Mouse (Mus musculus): ENCODE data around the gene Ccdc120. TPM values are rescaled to one million over a fixed set of nuclear protein-coding genes. Genes with fewer than 3 reads are reported as not detected.

The Ccdc120 gene
- 6.6 and 8.2 TPM in 2 replicates for polyA plus RNA-seq (2016; fragmentation: Nextera tagmentation; extraction: Ambion mirVana)

DNA sequence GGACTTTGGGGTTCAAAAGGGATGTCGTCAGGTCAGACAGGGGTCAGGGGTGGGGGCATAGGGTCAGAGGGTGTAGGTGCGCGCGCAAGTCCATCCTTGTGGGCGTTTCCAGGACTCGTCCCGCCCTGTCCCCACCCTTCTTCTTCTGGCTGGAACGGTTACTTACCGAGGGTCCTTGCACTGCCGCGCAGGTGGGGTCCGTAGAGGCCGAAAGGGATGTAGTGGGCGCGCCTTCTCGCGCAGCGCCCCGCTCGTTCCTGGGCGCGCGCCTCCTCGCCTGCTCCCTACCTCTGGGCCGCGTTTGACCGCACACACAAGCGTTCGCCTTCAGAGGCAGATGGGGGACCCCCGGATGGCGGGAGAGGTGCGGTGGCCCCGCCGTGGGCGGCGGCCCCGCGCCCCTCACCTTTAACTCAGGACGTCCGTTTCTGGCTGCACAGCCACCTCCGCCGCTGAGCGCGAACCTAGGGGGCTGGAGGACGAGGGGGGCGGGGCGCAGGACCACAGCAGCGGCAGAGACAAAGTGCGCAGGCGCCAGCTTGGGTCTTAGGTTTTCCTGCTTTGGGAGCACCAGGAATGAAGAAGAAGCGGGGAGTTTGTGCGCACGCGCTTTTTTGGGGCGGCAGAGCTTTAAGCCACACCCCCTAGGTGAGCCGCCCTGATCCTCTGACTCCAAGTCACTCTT is at the start of gene Ccdc120:
Gene Ccdc120, minus strand, starts transcription at position 474 of the 685 bp plus-strand sequence.
- H3K9ac ChIP-seq, result peak within 1 kb of the TSS; percentile 67
- no peaks in the 10 kb centered on the region for H3K27me3 ChIP-seq (replicated peaks)
- peak within 1 kb of the TSS; percentile 71 for H3K4me2 ChIP-seq
- ATAC-seq (ENCODE audit: insufficient number of reproducible peaks, low FRiP score), result peak; percentile 55; the same call in 1 of the 2 replicates
- H3K27ac ChIP-seq (ENCODE audit: poor library complexity, severe bottlenecking), result no peak within 1 kb of the TSS
- H3K9me3 ChIP-seq (replicated peaks), result no peaks in the 10 kb centered on the region
- no peaks in the 10 kb centered on the region for H3K36me3 ChIP-seq
- WGBS, result 10% methylated on average over 40 of the region's 56 CpGs
- peak within 1 kb of the TSS; percentile 60 for H3K4me3 ChIP-seq
- 0 out of 2 replicates have a peak, but pooled peaks cover 4% of the 10 kb centered on the region for H3K4me1 ChIP-seq (replicated peaks)

DNA sequence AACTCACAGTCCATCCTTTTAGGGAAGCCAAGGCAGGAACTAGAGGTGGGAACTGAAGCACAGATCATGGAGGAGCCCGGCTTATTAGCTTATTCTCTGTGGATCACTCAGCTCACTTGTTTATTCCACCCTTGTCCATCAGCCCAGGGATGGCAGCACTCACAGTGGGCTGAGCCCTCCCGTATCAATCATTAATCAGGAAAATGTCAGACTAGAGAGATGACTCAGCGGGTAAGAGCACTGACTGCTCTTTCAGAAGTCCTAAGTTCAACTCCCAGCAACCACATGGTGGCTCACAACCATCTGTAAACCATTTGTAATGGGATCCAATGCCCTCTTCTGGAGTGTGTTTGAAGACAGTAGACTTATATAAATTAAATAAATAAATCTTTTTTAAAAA is 46.6 kb upstream of the Ccdc120 start:
- peaks cover 26% of the 10 kb centered on the region; the same call in 1 of the 2 replicates for H3K36me3 ChIP-seq
- H3K9me3 ChIP-seq (replicated peaks), result no peaks in the 10 kb centered on the region
- H3K9ac ChIP-seq, result no peak overlapping the region
- no peak overlapping the region for H3K4me3 ChIP-seq
- no peak for ATAC-seq (ENCODE audit: insufficient number of reproducible peaks, low FRiP score)
- WGBS, result 76% methylated on average over 3 of the region's 3 CpGs
- no peak overlapping the region for H3K27ac ChIP-seq (ENCODE audit: poor library complexity, severe bottlenecking)
- H3K4me2 ChIP-seq, result no peak overlapping the region
- H3K4me1 ChIP-seq (replicated peaks), result no peaks in the 10 kb centered on the region
- H3K27me3 ChIP-seq (replicated peaks), result no peaks in the 10 kb centered on the region

DNA sequence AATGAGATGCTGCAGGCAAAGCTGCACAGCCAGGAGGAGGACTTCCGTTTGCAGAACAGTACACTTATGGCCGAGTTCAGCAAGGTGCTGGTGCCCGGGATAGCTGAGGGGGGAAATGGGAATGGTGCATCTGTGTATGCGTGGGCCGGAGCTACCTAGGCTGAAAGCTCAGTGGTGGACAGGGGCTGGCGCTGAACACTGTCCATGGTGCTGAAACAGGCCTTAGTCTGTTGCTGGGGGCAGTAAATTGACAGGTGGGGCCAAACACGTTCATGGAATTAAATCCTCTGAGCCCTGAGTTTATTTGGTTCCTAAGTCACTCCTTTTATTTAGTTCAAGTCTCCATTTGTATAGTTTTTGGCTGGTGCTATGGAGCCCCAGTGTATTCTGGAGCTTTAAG is 44.3 kb upstream of the Ccdc120 start:
- ATAC-seq (ENCODE audit: insufficient number of reproducible peaks, low FRiP score), result no peak
- no peak overlapping the region for H3K9ac ChIP-seq
- 21% methylated on average over 7 of the region's 7 CpGs for WGBS

DNA sequence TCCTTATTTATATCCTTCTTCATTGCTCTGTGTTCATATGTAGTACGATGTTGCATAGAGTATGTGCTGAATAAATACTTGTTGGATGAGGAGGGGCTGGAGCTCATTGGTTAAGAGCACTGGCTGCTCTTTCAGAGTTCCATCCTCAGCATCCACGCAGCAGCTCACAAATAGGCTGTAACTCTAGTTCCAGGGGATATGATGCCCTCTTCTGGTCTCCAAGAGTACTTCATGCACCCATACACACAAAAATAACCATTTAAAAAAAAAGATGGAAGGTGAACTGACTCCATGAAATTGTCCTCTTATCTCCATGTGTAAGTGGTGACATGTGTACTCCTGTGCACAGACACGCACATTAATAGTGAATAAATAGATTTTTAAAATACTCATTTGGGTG is 42.7 kb upstream of the Ccdc120 start:
- H3K27me3 ChIP-seq (replicated peaks), result no peaks in the 10 kb centered on the region
- ATAC-seq (ENCODE audit: insufficient number of reproducible peaks, low FRiP score), result no peak

More for the DNA sequence above, 44.3 kb upstream of the Ccdc120 start:
- Histone ChIP-seq H3K4me2 (no peak overlapping the region), H3K36me3 (peaks cover 14% of the 10 kb centered on the region; the same call in 1 of the 2 replicates), H3K27me3 (replicated peaks) (no peaks in the 10 kb centered on the region), H3K27ac (ENCODE audit: poor library complexity, severe bottlenecking) (no peak overlapping the region), H3K4me3 (no peak overlapping the region), H3K4me1 (replicated peaks) (0 out of 2 replicates have a peak, but pooled peaks cover 6% of the 10 kb centered on the region), H3K9me3 (replicated peaks) (no peaks in the 10 kb centered on the region)

DNA sequence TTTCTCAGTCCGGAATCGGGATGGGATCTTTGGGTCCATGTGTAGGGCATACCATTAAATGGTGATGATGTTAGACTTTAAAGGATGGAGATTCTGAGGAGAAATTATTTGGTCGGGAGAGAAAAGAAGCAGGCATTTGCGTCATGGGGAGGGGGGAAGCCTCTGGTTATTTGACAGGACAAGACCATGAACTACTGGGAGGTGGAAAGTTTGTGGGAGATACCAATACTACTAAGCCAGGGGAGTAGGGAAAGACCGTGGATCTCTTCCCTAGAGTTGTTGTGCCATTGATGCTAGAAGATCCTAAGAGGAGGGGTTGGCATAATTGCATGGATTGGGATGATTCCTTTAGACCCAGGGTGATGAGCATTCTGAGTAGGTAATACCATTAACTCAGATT is 39.6 kb upstream of the Ccdc120 start:
- Histone ChIP-seq H3K9me3 (replicated peaks) (no peaks in the 10 kb centered on the region), H3K27ac (ENCODE audit: poor library complexity, severe bottlenecking) (no peak overlapping the region), H3K9ac (peak overlapping the region; percentile 69), H3K36me3 (0 out of 2 replicates have a peak, but pooled peaks cover 4% of the 10 kb centered on the region), H3K27me3 (replicated peaks) (no peaks in the 10 kb centered on the region), H3K4me2 (peak overlapping the region; percentile 69), H3K4me3 (peak overlapping the region; percentile 58), H3K4me1 (replicated peaks) (0 out of 2 replicates have a peak, but pooled peaks cover 6% of the 10 kb centered on the region)
- ATAC-seq (ENCODE audit: insufficient number of reproducible peaks, low FRiP score), result no peak
- 26% methylated on average over 5 of the region's 5 CpGs for WGBS

More for the DNA sequence above, 42.7 kb upstream of the Ccdc120 start:
- Histone ChIP-seq H3K4me3 (no peak overlapping the region), H3K27ac (ENCODE audit: poor library complexity, severe bottlenecking) (no peak overlapping the region), H3K9me3 (replicated peaks) (no peaks in the 10 kb centered on the region), H3K4me1 (replicated peaks) (0 out of 2 replicates have a peak, but pooled peaks cover 6% of the 10 kb centered on the region), H3K9ac (no peak overlapping the region), H3K36me3 (0 out of 2 replicates have a peak, but pooled peaks cover 6% of the 10 kb centered on the region), H3K4me2 (no peak overlapping the region)
- 41% methylated on average over 3 of the region's 3 CpGs for WGBS

DNA sequence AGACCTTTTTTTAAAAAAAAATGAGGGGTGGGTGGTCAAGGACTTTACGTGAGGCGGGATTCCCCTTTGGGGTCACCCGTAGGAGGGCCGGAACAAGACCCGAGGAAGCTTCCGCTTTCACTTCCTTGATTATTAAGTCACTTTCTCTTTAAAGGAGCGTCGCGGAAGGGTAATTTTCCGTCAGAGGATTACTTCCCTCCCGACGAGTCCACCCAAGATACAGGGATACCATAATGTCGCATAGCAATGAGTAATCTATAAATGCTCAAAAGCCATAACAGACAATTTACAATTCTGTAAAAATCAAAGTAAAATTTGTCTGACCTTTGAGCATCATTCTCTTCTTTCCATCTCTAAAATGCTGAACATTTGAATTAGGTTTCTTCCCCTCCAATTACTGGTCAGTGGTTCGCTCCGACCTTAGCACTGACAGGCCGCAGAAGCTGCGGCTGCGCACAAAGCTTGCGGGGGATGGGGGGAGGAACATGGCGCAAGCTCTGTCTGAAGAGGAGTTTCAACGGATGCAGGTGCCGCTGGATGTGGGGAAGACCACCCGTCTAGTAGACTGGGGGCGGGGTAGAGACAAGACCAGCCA is 38.9 kb upstream of the Ccdc120 start, which contains the start of gene Gripap1:
Gene Gripap1, plus strand, starts transcription at position 224 of the 595 bp plus-strand sequence.
- peak; percentile 87 for ATAC-seq (ENCODE audit: insufficient number of reproducible peaks, low FRiP score)
- Histone ChIP-seq H3K27ac (ENCODE audit: poor library complexity, severe bottlenecking) (no peak within 1 kb of the TSS), H3K4me3 (peak within 1 kb of the TSS; percentile 58), H3K36me3 (0 out of 2 replicates have a peak, but pooled peaks cover 4% of the 10 kb centered on the region), H3K27me3 (replicated peaks) (no peaks in the 10 kb centered on the region), H3K4me1 (replicated peaks) (0 out of 2 replicates have a peak, but pooled peaks cover 6% of the 10 kb centered on the region), H3K9ac (peak within 1 kb of the TSS; percentile 69), H3K4me2 (peak within 1 kb of the TSS; percentile 69), H3K9me3 (replicated peaks) (no peaks in the 10 kb centered on the region)
- 11% methylated on average over 24 of the region's 24 CpGs for WGBS

DNA sequence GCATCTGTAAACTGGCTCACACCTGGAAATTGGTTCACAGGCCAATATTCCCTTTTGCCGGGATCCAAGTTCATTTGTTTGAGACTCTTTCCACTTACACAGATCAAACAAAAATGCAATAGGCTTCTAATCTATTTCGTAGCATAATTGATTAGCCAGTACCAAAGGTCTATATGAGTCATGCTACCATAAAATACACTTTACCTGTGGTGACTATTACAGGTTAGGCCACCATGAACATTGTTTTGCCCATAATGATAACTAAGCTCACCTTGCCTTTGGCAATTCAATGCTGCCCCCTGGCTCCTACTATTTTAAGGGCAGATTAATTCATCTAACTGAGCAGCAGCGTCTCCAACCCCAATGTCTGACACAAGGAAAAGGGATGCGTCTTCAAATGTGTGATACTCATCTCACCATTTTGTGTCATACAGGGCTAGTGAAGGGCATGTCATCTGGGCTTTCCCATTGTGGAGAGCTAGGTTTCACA is 31.9 kb upstream of the Ccdc120 start:
- Histone ChIP-seq H3K4me2 (no peak overlapping the region), H3K4me1 (replicated peaks) (no peaks in the 10 kb centered on the region), H3K27ac (ENCODE audit: poor library complexity, severe bottlenecking) (no peak overlapping the region), H3K4me3 (no peak overlapping the region), H3K9ac (no peak overlapping the region), H3K36me3 (no peaks in the 10 kb centered on the region), H3K9me3 (replicated peaks) (no peaks in the 10 kb centered on the region; the same call in 1 of the 2 replicates), H3K27me3 (replicated peaks) (no peaks in the 10 kb centered on the region)
- no peak for ATAC-seq (ENCODE audit: insufficient number of reproducible peaks, low FRiP score)
- WGBS, result 77% methylated on average over 4 of the region's 4 CpGs

DNA sequence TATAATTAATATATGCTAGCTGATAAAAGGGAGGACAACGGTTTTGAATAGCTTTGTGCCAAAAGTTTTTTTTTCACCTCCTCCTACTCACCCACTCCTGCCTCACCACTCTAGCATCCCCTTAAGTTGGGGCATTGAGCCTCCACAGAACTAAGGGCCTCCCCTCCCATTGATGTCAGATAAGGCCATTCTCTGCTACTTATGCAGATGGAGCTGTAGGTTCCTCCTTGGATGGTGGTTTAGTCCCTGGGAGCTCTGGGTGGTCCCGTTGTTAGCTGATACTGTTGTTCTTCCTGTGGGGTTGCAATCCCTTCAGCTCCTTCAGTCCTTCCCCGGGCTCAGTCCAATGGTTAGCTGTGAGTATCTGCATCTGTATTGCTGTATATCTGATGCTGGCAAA is 28.6 kb upstream of the Ccdc120 start:
- H3K4me1 ChIP-seq (replicated peaks), result no peaks in the 10 kb centered on the region
- H3K9ac ChIP-seq, result no peak overlapping the region
- WGBS, result 10% methylated on average over 3 of the region's 3 CpGs
- H3K9me3 ChIP-seq (replicated peaks), result no peaks in the 10 kb centered on the region; the same call in 1 of the 2 replicates
- H3K27me3 ChIP-seq (replicated peaks), result no peaks in the 10 kb centered on the region
- H3K36me3 ChIP-seq, result peaks cover 4% of the 10 kb centered on the region; the same call in 1 of the 2 replicates
- ATAC-seq (ENCODE audit: insufficient number of reproducible peaks, low FRiP score), result no peak
- H3K4me2 ChIP-seq, result no peak overlapping the region
- H3K27ac ChIP-seq (ENCODE audit: poor library complexity, severe bottlenecking), result no peak overlapping the region
- no peak overlapping the region for H3K4me3 ChIP-seq

DNA sequence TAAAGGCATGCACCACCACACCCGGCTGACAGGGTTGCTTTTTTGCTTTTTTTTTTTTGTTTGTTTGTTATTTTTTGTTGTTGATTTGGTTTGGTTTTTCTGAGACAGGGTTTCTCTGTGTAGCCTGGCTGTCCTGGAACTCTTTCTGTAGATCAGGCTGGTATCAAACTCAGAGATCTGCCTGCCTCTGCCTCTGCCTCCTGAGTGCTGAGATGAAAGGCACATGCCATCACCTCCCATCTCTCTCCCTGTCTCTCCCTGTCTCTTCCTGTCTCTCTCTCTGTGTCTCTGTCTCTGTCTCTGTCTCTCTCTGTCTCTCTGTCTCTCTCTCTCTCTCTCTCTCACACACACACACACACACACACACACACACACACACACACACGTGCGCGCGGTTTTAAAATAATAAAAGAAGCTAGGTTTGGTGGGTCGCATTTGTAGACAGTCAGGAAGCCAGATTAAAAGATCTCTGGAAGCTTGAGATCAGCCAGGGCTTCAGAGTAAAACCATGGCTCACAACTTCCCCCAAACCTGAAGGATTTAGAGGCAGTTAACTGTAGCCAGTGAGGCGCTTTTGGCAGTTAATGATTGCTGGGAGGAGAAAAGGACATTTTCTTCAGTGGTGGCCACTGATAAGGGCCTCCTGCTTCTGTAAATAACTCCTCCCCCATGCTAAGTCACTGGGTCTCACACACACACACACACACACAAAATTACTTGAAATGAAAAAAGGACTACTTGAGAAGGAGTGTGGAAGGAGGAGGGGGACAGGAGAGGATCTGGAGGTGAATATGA is 27.9 kb upstream of the Ccdc120 start:
- WGBS, result 57% methylated on average over 7 of the region's 7 CpGs
- H3K27ac ChIP-seq (ENCODE audit: poor library complexity, severe bottlenecking), result no peak overlapping the region

DNA sequence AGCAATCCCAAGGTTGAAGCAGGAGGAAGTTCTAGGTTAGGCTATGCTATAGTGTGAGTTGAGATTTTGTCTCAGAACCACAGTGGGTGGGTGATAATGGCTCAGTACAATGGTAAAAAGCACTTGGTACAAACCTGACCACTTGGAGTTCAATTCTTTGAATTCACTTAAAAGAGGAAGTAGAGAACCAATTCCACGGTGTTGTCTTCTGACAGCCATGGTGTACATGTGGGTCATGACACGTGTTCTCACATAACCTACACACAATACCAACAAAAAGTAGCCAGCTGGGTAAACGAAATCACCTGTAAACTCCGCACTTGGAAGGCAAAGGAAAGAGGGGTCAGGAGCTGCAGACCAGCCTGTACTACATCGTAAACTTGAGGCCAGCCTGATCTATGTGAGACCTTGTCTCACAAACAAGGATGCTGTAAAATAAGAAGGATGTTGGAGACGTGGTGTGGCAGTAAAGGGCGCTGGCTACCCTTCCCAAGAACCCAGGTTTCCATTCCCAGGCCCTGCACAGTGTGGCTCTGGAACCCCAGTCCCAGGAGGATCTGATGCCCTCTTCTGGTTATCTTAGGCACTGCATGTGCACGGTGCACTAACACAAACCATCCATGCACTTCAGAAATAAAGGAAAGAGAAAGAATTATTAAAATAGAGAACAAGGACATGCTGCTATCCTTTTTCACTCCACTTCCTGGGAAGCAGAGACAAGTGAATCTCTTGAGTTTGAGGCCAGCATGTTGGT is 25.8 kb upstream of the Ccdc120 start:
- peak; percentile 58; the same call in 1 of the 2 replicates for ATAC-seq (ENCODE audit: insufficient number of reproducible peaks, low FRiP score)
- no peak overlapping the region for H3K27ac ChIP-seq (ENCODE audit: poor library complexity, severe bottlenecking)

More for the DNA sequence above, 27.9 kb upstream of the Ccdc120 start:
- no peak overlapping the region for H3K4me3 ChIP-seq
- no peaks in the 10 kb centered on the region; the same call in 1 of the 2 replicates for H3K9me3 ChIP-seq (replicated peaks)
- no peak overlapping the region for H3K4me2 ChIP-seq
- peaks cover 9% of the 10 kb centered on the region for H3K36me3 ChIP-seq
- H3K27me3 ChIP-seq (replicated peaks), result no peaks in the 10 kb centered on the region
- H3K9ac ChIP-seq, result no peak overlapping the region
- ATAC-seq (ENCODE audit: insufficient number of reproducible peaks, low FRiP score), result peak; percentile 84
- H3K4me1 ChIP-seq (replicated peaks), result no peaks in the 10 kb centered on the region

More for the DNA sequence above, 25.8 kb upstream of the Ccdc120 start:
- no peak overlapping the region for H3K4me2 ChIP-seq
- H3K4me1 ChIP-seq (replicated peaks), result no peaks in the 10 kb centered on the region
- no peak overlapping the region for H3K9ac ChIP-seq
- H3K4me3 ChIP-seq, result no peak overlapping the region
- H3K27me3 ChIP-seq (replicated peaks), result no peaks in the 10 kb centered on the region
- no peaks in the 10 kb centered on the region; the same call in 1 of the 2 replicates for H3K9me3 ChIP-seq (replicated peaks)
- H3K36me3 ChIP-seq, result peaks cover 29% of the 10 kb centered on the region
- 49% methylated on average over 8 of the region's 8 CpGs for WGBS
